Mouse (Mus musculus) MEL (cell line): ENCODE results near the gene Ahcyl2.

ENCODE experiments used
- CTCF ChIP-seq, 3 experiments: IDR thresholded peaks in 2 of 3; conservative IDR thresholded peaks in 1 of 3; 2 replicates each; pipeline ENCODE4 v1.5.1; 2011 to 2012; ENCODE audit warnings: low read length in 3 of 3, low read depth in 2 of 3, mild to moderate bottlenecking in 2 of 3, improper control_type of control experiment in 1 of 3, inconsistent platforms in 1 of 3, mixed read lengths in 1 of 3, moderate library complexity in 1 of 3; ENCODE audit not compliant: control insufficient read depth in 1 of 3, insufficient read depth in 1 of 3, poor library complexity in 1 of 3, severe bottlenecking in 1 of 3
- GATA1 ChIP-seq: IDR thresholded peaks from 2 replicates; pipeline ENCODE4 v1.6.1; 2011; ENCODE audit warnings: low read depth, low read length, improper control_type of control experiment
- HCFC1 ChIP-seq: IDR thresholded peaks from 2 replicates; pipeline ENCODE4 v1.6.1; 2012; ENCODE audit warnings: low read depth, mild to moderate bottlenecking, inconsistent platforms, low read length, improper control_type of control experiment, moderate library complexity
- MAFK ChIP-seq: IDR thresholded peaks from 2 replicates; pipeline ENCODE4 v1.6.1; 2011; ENCODE audit warnings: low read depth, mild to moderate bottlenecking, low read length, improper control_type of control experiment, borderline replicate concordance
- MAX ChIP-seq: IDR thresholded peaks from 2 replicates; pipeline ENCODE4 v1.6.1; 2011; ENCODE audit warnings: low read length, improper control_type of control experiment
- NRF1 ChIP-seq: IDR thresholded peaks from 2 replicates; pipeline ENCODE4 v1.6.1; 2014; ENCODE audit warnings: low read depth, mild to moderate bottlenecking, inconsistent platforms, low read length, improper control_type of control experiment, moderate library complexity; ENCODE audit not compliant: poor library complexity, insufficient read depth, severe bottlenecking
- ZNF384 ChIP-seq: IDR thresholded peaks from 2 replicates; pipeline ENCODE4 v1.6.1; 2012; ENCODE audit warnings: low read depth, mild to moderate bottlenecking, inconsistent platforms, low read length, improper control_type of control experiment

DNA sequence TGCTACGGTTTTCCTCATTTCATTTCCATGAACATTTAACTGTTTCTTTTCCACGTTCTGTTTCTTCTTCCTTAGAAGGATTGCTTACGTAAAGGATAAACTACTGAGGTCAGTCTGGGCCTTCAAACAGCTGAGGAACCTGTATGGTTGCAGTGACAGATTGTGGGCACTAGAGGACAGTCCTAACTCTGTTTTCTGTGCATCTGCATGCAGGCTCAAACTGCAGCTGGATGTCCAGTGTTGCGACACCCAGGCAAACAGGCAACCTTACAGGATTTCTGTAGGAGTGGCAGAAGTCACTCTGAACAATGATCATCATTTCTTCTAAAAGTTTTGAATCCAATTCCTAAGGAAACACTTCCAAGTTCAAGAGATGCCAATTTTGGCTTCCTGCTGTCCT is 5.3 kb upstream of the Ahcyl2 start:
- TF ChIP-seq GATA1 (no peak), CTCF (IDR thresholded peaks at IDR 0.05 in 2 of 3, conservative IDR thresholded peaks at IDR 0.05 in 1 of 3; ENCODE audit: control insufficient read depth in 1 of 3, insufficient read depth in 1 of 3, low read depth in 2 of 3, low read length in 3 of 3, poor library complexity in 1 of 3, severe bottlenecking in 1 of 3) (peak; percentile 65 to 86 (median 82)), NRF1 (no peak), MAX (no peak), ZNF384 (no peak), HCFC1 (no peak), MAFK (no peak)
